Mouse (Mus musculus) ES-Bruce4 (cell line): ENCODE data around the gene Apoa1.

Experiments used
- CTCF ChIP-seq: IDR thresholded peaks from one replicate; pipeline ENCODE4 v1.8.1; 2011; ENCODE audit warnings: low read depth, low read length
- POLR2A ChIP-seq: IDR thresholded peaks from one replicate; pipeline ENCODE4 v1.8.1; 2011; ENCODE audit warnings: low read length; ENCODE audit not compliant: insufficient read depth

- no peak for TF ChIP-seq POLR2A
- TF ChIP-seq CTCF, result no peak
Observed at GRCm38 (mm10) chr9:46191644-46192043, 36.7 kb upstream of the Apoa1 start.
